Mouse (Mus musculus) thymus, postnatal 36 days (tissue): ENCODE data around the gene Gm21882.
"Not testable (repeated sequence)": the region's sequence is repeated elsewhere in the genome, so short reads cannot be mapped to it uniquely, and the experiment has no call there.

Experiments used
- DNase-seq, 2 experiments: peaks; one replicate each; pipeline ENCODE4 v3.0.0; 2022; ENCODE audit warnings: mixed read lengths in 2 of 2

Gm21882 gene

GRCm38 (mm10) chrY:40381423-40381822 is at the start of gene Gm21882:
Gm21882 (minus strand) TSS chrY:40381523.
- not testable (repeated sequence) for DNase-seq
